Mouse (Mus musculus) granulocyte monocyte progenitor cell, adult 5-6 weeks (primary cell): ENCODE measurements around the gene Galnt12. TPM values are rescaled to one million over a fixed set of nuclear protein-coding genes. Genes with fewer than 3 reads are reported as not detected.
"Not testable (repeated sequence)": the region's sequence is repeated elsewhere in the genome, so short reads cannot be mapped to it uniquely, and the experiment has no call there.

Experiments used
- ATAC-seq: replicated peaks from 2 replicates; pipeline ENCODE4 v1.8.0; 2016; ENCODE audit warnings: mild to moderate bottlenecking, moderate TSS enrichment, inconsistent platforms; ENCODE audit not compliant: poor library complexity, severe bottlenecking
- total RNA-seq, 2 experiments: library from RNA; stranded (forward) in 1 of 2; stranded (reverse) in 1 of 2; fragments of 200-712, 200-1000 nt in 1 of 2; fragments of >200 nt in 1 of 2; fragmentation: Nextera tagmentation in 1 of 2; gene quantifications; 2 replicates each; pipeline ENCODE4 v1.2.3; 2014 to 2017

Galnt12 gene
- total RNA-seq (2014; fragmentation: Nextera tagmentation) (1.7 TPM in 1 of 2 replicates, not detected in the other), total RNA-seq (2017) (0.82 and 0.98 TPM in 2 replicates)

- peak; percentile 59 for ATAC-seq
Observed at GRCm38 (mm10) chr4:47091493-47092386, at the start of gene Galnt12. Gene Galnt12, plus strand, starts transcription at chr4:47091909.

GRCm38 (mm10) chr4:47043866-47044265, 47.8 kb upstream of the Galnt12 start:
- no peak for ATAC-seq

- no peak for ATAC-seq
Observed at GRCm38 (mm10) chr4:47046974-47047373, 44.7 kb upstream of the Galnt12 start.

GRCm38 (mm10) chr4:47047765-47048164, 43.9 kb upstream of the Galnt12 start:
- no peak for ATAC-seq

GRCm38 (mm10) chr4:47049216-47049615, 42.5 kb upstream of the Galnt12 start:
- ATAC-seq = no peak

- ATAC-seq = peak; percentile 85
Observed at GRCm38 (mm10) chr4:47050167-47050566, 41.5 kb upstream of the Galnt12 start.

- ATAC-seq = no peak
Observed at GRCm38 (mm10) chr4:47050642-47051381, 40.9 kb upstream of the Galnt12 start.

GRCm38 (mm10) chr4:47051905-47052304, 39.8 kb upstream of the Galnt12 start:
- no peak for ATAC-seq

GRCm38 (mm10) chr4:47055170-47055569, 36.5 kb upstream of the Galnt12 start:
- ATAC-seq = not testable (repeated sequence)

- no peak for ATAC-seq
Observed at GRCm38 (mm10) chr4:47055570-47056080, 36.1 kb upstream of the Galnt12 start.

- ATAC-seq = peak; percentile 76
Observed at GRCm38 (mm10) chr4:47056791-47057509, 34.8 kb upstream of the Galnt12 start, which contains the start of gene Anks6. Gene Anks6, minus strand, starts transcription at chr4:47057427.

- ATAC-seq = no peak
Observed at GRCm38 (mm10) chr4:47057510-47058325, 34.0 kb upstream of the Galnt12 start.

GRCm38 (mm10) chr4:47060900-47061299, 30.8 kb upstream of the Galnt12 start:
- no peak for ATAC-seq

GRCm38 (mm10) chr4:47075054-47075453, 16.7 kb upstream of the Galnt12 start:
- ATAC-seq = no peak

GRCm38 (mm10) chr4:47079997-47080646, 11.6 kb upstream of the Galnt12 start:
- ATAC-seq = peak; percentile 92

GRCm38 (mm10) chr4:47080647-47081010, 11.1 kb upstream of the Galnt12 start:
- ATAC-seq = peak; percentile 65

GRCm38 (mm10) chr4:47083824-47084223, 7.9 kb upstream of the Galnt12 start:
- ATAC-seq = no peak

GRCm38 (mm10) chr4:47088671-47089070, 3.0 kb upstream of the Galnt12 start:
- ATAC-seq = no peak
